Mouse (Mus musculus) heart, postnatal 14 days (tissue): ENCODE results near the gene Rpp25. TPM values are rescaled to one million over a fixed set of nuclear protein-coding genes. Genes with fewer than 3 reads are reported as not detected.
A peak's percentile ranks its signal among the peaks of the same experiment; 100 is the strongest.

Source experiments
- DNase-seq, 2 experiments: peaks; one replicate each; pipeline ENCODE4 v3.0.0; 2021 to 2022
- intact Hi-C: fragments of 180-260 bp; cut with DNase I; formaldehyde crosslinking; loops from one replicate; pipeline ENCODE4 v1.15.1; 2025
- long read RNA-seq, 2 experiments: library from polyadenylated mRNA; stranded (forward); transcript quantifications; one replicate each; pipeline ENCODE4 v2.0.0; 2021
- total RNA-seq, 2 experiments: library from RNA; stranded (reverse); gene quantifications; 2 replicates each; pipeline ENCODE4 v1.2.3; 2021

The Rpp25 gene
- total RNA-seq: 1 to 10 TPM; 1.5 to 1.8 TPM
- long read RNA-seq, experiment 1, transcript Rpp25-201 (1 exons, 1,423 nt): major isoform, 6 of 6 reads
- long read RNA-seq, experiment 1, partial matches to known transcripts: 0 of 6 reads
- long read RNA-seq, experiment 1, other reads (novel, unspliced or antisense): 0 of 6 reads
- long read RNA-seq, experiment 2, partial matches to known transcripts: 0 of 4 reads
- long read RNA-seq, experiment 2, other reads (novel, unspliced or antisense): 0 of 4 reads

DNA sequence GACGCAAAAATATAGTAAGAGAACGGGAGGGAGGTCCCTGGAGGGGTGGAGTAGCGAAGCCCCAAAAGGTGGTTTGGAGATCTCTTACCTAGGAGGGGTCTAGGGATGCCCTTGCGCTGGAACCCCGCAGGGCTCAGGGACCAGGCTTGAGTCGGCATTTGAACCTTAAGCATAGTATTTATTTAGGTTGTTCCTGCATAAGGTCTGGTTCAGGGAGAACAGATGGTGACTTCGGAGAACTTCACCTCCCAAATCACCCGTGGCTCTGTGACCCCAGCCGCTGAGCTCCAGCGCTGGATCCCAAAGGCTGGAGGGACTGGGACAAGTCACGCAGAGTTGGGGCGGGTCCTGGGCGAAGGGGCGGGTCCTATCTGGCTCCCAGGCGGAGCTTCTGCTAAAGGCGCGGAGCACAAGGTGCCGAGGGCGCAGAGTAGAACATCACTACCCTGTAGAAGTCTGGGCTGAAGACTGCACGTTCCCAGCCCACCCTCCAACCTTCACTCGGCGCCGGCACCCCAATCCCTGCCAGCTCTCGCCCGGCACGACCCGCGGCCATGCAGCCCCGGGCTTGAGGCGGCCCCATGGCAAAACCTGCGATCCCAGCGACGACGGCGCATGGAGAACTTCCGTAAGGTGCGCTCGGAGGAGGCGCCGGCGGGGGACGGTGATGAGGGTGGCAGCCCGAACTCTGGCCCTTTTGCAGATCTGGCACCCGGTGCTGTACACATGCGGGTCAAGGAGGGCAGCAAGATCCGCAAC is at the start of gene Rpp25:
Gene Rpp25, plus strand, starts transcription at position 405 of the 759 bp plus-strand sequence.
- DNase-seq: peak; percentile 66 to 81
- intact Hi-C loops: loop anchor here (2.0 kb wide), 1 partner anchor 17 kb away; no protein-coding TSS in a partner anchor

DNA sequence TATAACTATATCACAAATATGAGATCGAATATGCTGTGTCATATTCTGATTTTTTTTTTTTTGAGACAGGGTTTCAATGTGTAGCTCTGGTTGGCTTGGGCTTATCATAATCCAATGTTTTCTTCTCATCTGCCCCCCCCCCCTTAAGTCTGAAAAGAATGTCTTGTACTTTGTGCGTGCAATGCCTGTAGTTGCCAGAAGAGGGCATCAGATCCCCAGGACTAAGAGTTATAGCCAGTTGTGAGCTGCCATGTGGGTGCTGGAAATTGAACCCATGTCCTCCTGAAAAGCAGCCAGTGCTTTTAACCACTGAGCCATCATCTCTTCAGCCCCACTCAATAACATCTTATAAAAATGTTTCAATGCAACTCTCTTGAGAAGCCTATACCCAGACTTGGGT is 44.1 kb upstream of the Rpp25 start:
- intact Hi-C loops: no loop called here
- DNase-seq: no peak

DNA sequence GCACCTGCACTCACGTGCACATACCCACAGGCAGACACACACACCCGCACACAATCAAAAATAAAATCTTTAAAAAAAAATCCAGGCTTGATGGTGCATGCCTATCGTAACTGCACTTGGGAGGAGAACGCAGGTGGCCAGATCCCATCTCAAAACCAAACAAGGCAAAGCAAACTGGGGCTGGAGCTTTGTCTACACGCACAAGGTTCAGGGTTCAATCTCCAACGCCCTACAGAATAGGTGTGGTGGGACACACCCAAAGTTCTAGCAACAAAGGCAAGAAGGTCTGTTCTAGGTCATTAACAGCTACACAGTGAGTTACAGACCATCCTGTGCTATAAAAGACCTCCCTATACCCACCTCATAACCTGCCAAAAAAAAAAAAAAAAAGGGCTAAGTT is 41.0 kb upstream of the Rpp25 start:
- no peak for DNase-seq
- intact Hi-C loops: no loop called here

DNA sequence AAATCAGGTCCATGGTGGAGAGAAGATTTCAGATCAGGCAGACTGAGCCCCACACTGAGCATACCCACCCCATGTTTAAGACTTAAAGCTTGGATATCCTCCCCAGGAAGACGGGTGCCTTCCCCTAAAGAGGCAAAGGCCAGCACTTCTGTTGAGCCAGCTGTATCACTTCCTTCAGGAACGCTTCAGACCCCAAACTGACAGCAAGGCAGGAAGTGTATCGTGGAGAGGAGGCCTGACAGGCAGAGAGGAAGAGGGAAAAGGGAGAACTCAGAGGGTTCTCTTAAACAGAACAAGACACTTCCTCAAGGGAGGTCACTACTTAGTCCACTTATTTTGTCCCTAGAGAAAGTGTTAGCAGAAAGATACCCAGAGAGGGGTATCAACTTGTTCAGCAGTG is 37.7 kb upstream of the Rpp25 start:
- no peak for DNase-seq
- intact Hi-C loops: no loop called here

DNA sequence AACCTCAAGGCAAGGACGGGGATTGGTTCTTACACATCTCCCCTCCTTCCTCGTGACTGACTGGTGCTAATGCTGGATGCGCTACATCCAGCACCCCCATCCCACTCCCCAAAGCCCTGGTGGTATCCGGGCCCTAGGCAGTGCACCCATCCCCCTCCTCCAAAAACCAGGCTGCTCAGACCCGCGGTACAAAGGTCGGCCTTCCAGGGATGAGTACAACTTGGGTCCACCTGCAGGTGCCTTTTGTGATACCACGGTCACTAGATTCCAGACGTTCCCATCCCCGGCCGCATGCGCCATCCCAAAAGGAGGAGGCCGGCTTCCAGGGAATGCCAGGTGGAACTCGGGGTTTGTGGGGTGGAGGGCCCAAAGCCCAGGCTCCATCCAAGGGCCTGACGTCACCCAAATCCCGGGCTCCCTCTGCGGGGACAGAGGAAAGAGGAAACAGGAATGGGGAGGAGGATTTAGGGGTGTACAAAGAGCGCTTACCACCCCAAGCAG is 36.5 kb upstream of the Rpp25 start:
- intact Hi-C loops: no loop called here

DNA sequence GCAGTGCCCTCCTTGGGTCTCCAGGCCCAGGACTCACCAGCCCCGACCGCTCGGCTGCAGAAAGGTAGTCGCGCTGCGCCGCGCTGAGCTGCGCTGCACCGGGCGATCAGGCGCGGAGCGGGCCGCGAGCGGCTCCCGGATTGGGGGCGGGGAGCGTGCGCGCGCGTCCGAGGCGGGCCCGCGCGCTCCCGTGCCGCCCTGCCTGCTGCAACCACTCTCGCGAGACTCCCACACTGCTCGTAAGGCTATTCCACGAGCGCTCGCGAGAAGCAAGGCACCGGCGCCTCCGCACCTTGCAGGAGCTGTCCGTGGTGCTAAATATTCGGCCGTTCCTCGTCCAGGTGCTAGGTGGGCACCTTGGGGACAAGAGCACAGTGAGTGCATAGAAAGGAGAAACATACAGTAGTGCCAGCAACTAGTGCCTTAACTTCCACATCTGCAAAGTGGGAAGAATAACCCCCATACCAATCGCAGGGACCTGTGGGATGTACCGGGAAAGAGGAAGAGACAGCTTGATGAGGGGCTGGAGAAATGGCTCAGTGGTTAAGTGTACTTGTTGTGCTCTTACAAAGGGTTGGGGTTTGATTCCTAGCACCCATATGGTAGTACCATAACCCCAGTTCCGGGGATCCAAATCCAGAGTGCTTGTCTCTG is 35.8 kb upstream of the Rpp25 start, which contains the start of gene Scamp5:
Gene Scamp5, minus strand, starts transcription at position 165 of the 654 bp plus-strand sequence.
- peak; percentile 88 to 91 for DNase-seq
- intact Hi-C loops: no loop called here

More for the DNA sequence above, 36.5 kb upstream of the Rpp25 start:
- peak; percentile 6 to 27 for DNase-seq

DNA sequence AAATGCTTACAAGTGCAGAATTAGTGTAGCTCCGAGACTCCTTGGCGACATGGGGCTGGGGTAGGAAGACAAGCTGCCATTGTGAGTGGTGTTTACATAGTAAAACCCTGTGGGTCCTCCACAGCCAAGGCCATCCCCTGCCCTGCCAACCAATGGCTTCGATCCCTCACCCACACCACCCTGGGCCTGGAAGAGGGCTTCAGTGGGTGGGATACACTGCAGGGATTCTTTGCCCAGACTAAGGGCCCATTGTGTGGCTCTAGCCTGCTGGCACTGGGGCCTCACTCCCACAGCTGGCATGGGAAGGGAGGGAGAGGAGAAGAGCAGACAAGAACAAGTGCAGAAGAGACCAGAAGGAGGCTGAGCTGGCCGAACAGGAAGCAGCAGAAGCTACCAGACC is 34.9 kb upstream of the Rpp25 start:
- intact Hi-C loops: no loop called here
- DNase-seq: no peak

DNA sequence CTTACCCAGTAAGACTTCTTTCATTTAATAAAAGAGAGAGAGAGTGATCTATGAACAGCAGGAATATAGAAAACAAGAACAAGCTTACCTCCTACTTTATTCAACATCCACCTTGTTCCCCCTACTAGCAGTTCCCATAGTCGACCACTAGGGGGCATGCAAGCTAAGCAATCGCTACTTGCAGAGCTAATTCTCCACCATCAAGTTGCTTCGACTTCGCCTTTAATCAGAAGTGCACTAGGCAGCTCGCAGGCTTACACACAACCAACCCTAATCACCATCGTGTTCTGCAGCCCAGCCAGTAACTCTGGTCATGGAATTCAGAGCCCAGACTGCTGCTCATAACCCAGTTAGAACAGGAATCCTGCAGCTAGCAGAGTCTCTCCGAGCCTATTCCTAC is 18.1 kb upstream of the Rpp25 start:
- DNase-seq: peak; percentile 79 to 89
- intact Hi-C loops: loop anchor here (1.0 to 5.0 kb wide), 3 partner anchors 17 to 172 kb away; no protein-coding TSS in a partner anchor

DNA sequence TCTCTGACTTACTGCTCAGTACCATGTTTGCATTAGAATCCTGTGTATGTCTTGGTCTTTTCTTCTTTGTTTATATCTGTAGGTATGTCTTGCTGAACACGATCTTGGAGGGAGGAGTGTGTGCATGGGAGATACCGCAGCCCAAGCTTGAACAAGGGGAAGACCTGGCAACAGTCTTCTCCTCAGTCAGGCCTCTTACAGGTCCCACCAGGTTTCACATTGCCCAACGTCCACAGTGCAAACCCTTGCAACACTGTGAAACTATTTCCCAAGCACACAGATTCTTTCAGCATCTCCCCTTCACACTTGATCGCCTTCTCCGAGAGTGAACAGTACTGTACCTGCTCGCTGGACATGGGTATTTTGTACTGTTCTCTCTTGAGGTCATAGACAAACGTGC is 16.0 kb upstream of the Rpp25 start:
- intact Hi-C loops: loop anchor here (2.0 to 5.0 kb wide), 2 partner anchors 15 to 169 kb away; no protein-coding TSS in a partner anchor
- no peak for DNase-seq

DNA sequence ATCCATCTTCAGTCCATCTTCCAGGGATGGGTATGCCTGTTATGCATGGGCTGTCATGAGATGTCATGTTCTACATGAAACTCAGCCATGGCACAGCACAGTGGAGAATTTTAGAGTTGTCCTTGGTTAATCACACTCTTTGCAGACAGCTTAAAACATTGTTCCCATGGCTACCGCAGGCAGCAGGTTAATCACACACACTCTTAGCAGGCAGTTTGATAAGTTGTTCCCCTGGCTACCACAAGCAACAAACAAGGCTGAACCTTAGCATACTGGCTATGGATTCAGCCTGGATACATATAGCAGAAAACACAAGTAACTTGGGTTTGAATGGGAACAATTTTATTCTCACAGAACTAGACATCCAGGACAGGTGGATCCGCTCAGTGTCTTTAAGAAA is 10.3 kb upstream of the Rpp25 start:
- no peak for DNase-seq
- intact Hi-C loops: no loop called here

DNA sequence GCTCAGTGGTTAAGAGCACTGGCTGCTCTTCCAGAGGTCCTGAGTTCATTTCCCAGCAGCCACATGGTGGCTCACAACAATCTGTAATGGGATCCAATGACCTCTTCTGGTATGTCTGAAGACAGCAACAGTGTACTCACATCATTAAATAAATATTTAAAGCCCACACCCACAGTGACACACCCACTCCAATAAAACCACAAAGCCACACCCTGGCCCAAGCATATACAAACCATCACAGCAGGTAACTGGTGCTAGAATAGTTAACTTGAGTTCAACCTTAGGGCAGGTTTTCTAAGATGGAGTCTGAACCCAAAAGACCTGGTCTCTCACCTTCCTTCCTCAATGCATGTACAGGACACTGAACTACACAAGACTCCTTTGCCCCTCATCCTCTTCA is 8.9 kb upstream of the Rpp25 start:
- no peak for DNase-seq
- intact Hi-C loops: no loop called here

DNA sequence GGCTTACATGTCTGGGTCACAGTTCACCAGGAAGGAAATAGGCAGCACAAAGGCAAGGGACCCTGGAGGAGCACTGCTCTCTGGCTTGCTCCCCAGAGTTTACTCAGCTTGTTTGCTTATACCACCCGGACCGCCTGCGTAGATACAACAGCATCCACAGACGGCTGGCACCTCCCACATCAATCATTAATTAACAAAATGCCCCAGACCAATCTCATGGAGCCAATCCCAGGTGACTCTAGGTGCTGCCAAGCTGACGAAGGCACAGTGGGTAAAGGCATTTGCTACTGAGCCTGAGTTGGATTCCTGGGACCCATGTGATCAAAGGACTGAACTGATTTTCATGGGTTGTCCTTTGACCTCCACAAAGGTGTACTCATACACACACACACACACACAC is 6.6 kb upstream of the Rpp25 start:
- intact Hi-C loops: no loop called here
- DNase-seq: no peak

DNA sequence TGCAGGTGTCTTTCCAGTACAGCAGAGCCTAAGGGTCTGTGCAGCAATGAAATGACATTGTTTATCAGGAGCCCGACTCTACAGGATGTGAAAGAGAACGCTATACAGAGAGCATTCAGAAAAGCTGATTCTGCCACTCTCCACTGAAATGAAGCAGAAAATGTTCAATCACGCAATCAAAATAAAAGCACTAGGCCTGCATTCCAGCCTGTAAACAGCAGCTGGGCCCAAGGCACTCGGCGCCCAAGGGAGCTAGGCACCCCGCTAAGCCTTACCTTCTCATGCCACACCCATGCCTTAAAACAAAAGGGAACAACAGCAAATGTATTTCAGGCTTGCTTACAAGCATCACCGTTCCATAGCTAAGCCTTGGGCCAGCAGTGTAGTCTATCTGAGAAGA is 5.3 kb upstream of the Rpp25 start:
- no peak for DNase-seq
- intact Hi-C loops: no loop called here

DNA sequence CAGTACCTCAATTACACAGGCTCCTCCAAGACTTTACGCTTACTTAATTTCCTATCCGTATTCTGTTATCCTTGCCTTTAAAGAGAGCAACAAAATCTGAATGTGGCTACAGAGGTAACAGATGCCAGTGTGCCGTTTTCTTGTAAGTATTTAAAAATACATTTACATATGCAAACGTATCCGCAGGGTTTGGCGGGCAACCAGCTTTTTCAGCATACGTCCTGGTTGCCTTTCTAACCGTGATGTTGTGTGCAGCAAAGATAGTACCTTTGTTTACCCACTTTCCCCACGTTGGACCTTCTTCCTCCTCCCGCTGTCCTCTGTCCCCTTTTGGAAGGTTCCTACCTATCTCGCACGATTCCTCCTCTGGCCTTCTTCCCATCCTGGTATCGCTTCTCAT is 2.4 kb upstream of the Rpp25 start:
- DNase-seq: no peak
- intact Hi-C loops: no loop called here

DNA sequence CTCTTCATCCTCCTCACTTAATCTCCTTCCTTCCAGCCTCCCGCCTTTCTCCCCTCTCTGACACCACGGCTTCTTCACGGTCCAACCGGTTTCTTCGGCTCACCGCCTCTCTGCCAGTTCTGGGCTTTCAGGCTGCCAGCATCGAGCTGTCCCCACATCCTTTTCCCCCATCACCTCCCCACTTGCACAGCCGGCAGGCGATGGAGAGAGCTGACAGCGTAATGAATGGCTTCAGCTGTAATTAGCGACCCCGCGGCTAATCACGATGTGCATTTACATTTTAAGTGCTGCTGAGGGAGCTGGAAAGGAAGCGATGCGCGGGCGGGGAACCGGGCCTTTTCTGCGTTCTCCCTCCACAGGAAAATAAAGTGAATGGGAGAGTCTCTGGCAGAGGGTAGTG is 2.0 kb upstream of the Rpp25 start:
- DNase-seq: no peak
- intact Hi-C loops: loop anchor here (2.0 kb wide), 1 partner anchor 15 kb away; no protein-coding TSS in a partner anchor

DNA sequence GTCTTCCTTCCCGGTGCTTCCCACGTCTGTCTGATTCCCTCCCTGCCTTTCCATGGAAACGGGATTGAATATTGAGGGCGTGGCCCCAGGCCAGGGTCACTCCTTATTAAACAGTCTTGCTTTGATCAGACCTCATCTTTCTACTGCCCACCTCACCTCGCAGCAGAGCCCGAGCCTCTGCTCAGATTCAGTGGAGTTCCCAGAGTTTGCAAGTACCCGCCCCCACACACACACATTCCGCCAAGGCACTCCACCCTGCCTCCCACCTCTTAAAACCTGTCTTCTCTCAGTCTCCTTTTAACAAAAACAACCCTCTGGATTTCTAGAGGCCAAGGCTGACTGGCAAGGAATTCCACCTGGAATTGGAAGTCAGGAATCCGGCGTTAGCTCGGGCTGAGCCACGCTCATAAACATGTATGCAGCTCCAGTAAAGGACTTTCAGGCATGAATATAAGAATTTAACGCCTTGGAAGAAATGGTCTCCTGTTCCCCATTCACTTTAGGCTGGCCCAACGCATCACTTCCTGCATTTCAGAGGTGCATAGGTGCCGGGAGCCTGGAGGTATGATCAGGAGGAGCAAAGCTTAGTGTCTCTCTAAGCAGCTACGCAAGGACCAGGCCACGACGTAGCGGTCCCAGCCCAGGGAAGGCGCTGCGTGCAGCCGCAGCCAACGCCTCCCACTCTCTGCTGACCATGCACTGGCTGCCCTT is 760 bp upstream of the Rpp25 start:
- intact Hi-C loops: loop anchor here (2.0 kb wide), 1 partner anchor 16 kb away; no protein-coding TSS in a partner anchor
- DNase-seq: no peak

DNA sequence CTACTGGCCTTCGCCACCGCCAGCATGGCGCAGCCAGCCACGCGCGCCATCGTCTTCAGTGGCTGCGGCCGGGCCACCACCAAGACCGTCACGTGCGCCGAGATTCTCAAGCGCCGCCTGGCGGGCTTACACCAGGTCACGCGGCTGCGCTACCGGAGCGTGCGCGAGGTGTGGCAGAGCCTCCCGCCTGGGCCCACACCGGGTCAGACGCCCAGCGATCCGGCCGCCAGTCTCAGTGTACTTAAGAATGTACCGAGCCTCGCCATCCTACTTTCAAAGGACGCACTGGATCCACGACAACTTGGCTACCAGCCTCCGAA is 515 bp downstream of the Rpp25 start:
- intact Hi-C loops: no loop called here
- DNase-seq: peak; percentile 60 to 76

DNA sequence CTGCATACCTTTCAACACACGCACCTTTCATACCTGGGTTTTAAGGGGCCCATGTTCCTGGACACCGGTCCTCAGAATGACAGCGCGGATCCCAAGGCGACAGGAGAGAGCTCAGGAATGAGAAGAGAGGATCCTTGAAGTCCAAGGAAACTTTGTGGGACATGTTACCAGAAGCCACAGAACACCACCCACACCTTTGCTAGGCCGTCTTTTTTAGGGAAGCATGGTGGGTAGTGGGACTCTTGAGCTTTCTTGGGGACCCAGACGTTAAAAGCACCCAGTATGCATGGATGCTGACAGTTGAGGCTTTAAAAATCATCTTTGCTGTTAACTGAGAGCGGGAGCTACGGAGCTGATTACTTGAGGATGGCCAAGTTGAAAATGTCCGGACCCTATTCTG is 1.1 kb downstream of the Rpp25 start:
- DNase-seq: no peak
- intact Hi-C loops: no loop called here

DNA sequence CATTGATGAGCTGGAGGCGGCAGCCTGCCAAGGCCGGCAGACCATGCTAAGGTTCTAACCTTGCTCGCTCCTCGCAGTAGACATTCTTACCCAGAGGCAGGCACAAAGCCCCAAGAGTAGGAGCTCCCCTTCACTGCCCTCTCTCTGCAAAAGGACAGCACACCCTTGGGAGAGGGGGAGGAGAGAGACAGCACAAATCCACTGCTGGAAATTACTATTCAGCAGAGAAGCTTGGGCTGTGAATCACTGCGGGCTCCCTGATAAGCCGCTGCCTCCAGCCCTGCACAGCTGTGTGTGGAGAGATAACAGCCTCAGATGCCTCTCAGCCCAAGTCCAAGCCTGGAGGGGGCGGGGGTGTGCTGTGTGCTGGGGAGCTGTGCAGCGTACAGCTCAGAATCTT is 1.9 kb downstream of the Rpp25 start:
- peak; percentile 74 to 75 for DNase-seq

DNA sequence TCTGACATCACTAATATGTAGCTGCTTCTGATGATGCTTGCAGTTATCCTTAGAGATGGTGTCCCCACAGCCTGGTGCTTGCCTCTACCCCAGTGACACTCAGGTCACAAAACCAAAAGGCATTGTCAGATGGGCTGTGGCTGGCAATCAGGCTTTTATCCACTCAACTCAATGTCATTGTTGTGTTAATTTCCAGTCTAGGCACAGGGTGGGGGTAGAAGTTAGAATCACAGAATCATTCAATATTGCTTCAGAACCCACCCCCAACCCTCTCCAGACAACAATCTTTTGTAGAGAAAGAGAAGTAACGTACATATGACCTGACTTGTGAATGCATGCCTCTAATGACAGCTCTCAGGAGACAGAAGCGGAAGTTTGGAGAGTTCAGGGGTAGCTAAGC is 6.8 kb downstream of the Rpp25 start:
- intact Hi-C loops: no loop called here
- DNase-seq: no peak

More for the DNA sequence above, 1.9 kb downstream of the Rpp25 start:
- intact Hi-C loops: no loop called here
